Mouse (Mus musculus): ENCODE results near the gene Rad9b. TPM values are rescaled to one million over a fixed set of nuclear protein-coding genes. Genes with fewer than 3 reads are reported as not detected.

Rad9b gene
- polyA plus RNA-seq, 1 experiment from 2014 or later = 15.6 TPM

DNA sequence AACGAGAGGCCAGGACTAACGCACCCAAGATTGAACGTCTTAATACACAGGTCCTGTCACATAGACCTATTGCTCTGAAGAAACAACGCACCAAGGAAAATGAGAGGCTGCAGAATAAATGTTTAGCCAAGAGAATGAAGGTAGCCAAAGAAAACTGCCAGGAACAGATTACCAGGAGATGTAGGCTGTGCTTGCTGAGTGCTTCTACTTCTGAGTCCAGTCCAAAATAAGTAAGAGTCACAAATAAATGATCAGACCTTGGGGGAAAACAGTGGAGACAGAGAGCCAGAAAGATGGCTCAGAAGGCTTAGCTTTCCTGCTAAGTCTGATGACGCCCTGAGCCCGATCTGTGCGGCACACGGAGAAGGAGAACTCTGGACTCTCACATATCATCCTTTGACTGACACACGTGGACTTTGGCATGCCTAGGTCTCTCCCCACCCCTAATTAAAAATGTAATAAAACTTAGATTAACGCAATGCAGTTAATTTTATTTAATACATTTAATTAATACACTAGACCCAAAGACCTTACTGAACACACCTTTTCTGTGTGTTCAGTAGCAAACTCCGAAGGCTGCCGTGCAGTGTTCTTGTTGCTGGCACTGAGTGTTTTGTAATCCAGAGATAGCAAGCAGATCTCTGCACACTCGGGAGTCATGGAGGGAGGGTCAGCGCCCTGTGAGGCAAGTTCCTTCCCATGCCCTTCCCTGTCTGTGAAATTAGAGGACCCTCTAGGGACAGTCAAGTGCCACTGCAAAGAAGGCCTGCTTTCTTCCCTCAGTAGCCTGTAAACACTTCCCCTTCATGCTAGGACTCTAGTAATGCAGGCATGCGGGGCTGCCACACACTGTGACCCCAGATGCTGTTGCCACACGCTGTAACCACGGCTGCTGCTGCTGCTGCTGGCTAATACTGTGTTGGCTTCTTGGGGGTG lies 51.0 kb downstream of the Rad9b start:
- peaks cover 14% of the 10 kb centered on the region for H3K4me1 ChIP-seq
- no peak overlapping the region for H3K4me3 ChIP-seq
- no peak for ATAC-seq (ENCODE audit: low FRiP score)
- WGBS = 78% methylated on average over 17 of the region's 17 CpGs
- H3K9me3 ChIP-seq (replicated peaks) = no peaks in the 10 kb centered on the region
- no peak overlapping the region for H3K4me2 ChIP-seq (replicated peaks)
- H3K36me3 ChIP-seq = peaks cover 2% of the 10 kb centered on the region; the same call in 1 of the 2 replicates
- H3K27ac ChIP-seq = 0 out of 2 replicates have a peak overlapping the region, but pooled peaks have one; percentile 23
- H3K9ac ChIP-seq = no peak overlapping the region
- no peaks in the 10 kb centered on the region for H3K27me3 ChIP-seq

DNA sequence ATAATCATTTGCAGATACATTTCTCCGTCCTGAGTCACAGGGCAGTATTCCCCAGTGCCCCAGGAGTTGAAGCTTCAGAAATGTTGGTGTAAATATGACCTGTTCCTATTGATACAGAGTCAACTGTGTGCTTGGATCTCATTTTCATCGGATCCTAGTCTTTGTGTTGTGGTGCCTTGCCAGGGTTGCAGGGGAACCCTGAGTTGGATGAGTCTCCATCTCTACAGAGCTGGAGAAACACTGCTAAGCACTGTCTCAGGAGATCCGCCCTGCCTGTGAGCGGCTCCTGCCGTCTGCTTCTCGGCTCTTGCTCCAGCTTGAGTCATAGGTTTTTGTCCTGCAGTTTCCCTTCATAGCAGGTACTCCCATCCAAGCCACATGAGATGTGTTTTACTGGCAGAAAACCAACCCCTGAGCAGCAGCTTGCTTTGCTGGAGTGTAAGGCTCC lies 53.9 kb downstream of the Rad9b start:
- 87% methylated on average over 6 of the region's 6 CpGs for WGBS
- H3K4me3 ChIP-seq = no peak overlapping the region
- no peak overlapping the region for H3K4me2 ChIP-seq (replicated peaks)
- no peak overlapping the region for H3K27ac ChIP-seq
- ATAC-seq (ENCODE audit: low FRiP score) = no peak
- peaks cover 18% of the 10 kb centered on the region for H3K4me1 ChIP-seq
- no peaks in the 10 kb centered on the region for H3K36me3 ChIP-seq
- H3K9ac ChIP-seq = no peak overlapping the region
- H3K27me3 ChIP-seq = no peaks in the 10 kb centered on the region
- no peaks in the 10 kb centered on the region for H3K9me3 ChIP-seq (replicated peaks)

- Histone ChIP-seq H3K9ac (no peak overlapping the region), H3K27me3 (no peaks in the 10 kb centered on the region), H3K36me3 (no peaks in the 10 kb centered on the region), H3K4me2 (replicated peaks) (no peak overlapping the region), H3K4me3 (no peak overlapping the region), H3K27ac (no peak overlapping the region), H3K9me3 (replicated peaks) (no peaks in the 10 kb centered on the region), H3K4me1 (peaks cover 27% of the 10 kb centered on the region)
- WGBS = 73% methylated on average over 14 of the region's 14 CpGs
- no peak for ATAC-seq (ENCODE audit: low FRiP score)
Measured at GRCm38 (mm10) chr5:122295113-122295935, 58.7 kb downstream of the Rad9b start.

DNA sequence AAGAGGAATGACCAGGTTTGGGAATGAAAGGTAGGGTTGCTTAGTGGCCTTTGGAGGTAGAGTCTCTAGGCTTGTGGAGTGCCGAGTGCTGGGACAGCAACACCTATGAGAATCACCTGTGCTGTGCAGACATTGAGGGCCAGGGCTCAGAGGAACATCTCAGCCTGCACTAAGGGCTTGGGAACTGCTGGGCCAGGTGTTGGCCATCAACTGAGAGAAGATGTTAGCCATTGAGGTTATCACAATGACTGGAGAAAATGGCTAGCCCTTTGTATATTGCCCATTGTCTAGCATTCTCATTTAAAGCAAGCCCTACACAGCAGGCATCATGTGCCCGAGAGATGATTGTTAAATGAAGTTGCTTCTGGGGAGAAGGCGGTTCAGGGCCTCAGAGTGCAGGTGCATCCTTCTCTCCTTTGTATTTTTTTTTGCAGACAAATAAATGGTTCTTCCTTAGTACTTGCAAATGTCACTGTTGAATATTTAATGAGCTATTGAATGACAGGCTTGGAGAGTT lies 59.8 kb downstream of the Rad9b start:
- 49% methylated on average over 3 of the region's 3 CpGs for WGBS
- Histone ChIP-seq H3K9ac (no peak overlapping the region), H3K4me2 (replicated peaks) (no peak overlapping the region), H3K27me3 (no peaks in the 10 kb centered on the region), H3K27ac (peak overlapping the region; percentile 69), H3K4me3 (no peak overlapping the region), H3K36me3 (no peaks in the 10 kb centered on the region), H3K9me3 (replicated peaks) (no peaks in the 10 kb centered on the region), H3K4me1 (peaks cover 27% of the 10 kb centered on the region)
- ATAC-seq (ENCODE audit: low FRiP score) = no peak

DNA sequence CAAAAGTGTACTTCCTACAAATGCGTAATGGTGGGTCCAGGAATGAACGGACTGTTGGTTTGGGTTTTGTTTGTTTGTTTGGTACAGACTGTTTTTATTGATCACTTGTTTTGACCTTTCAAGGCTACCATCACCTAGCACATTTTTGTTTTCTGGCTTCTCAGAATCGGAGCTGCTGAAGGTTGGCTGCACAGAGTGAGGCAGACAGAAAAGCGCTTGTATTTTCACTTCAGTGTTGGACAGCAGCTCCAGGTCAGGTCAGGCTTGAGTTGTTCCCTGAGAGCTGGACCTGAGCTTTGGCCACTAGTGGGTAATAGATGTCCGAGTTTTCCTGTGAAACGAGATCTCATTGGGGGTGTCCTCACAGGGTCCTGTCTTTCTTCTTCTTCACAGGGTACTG lies 60.9 kb downstream of the Rad9b start:
- peaks cover 27% of the 10 kb centered on the region for H3K4me1 ChIP-seq
- no peak overlapping the region for H3K4me3 ChIP-seq
- 82% methylated on average over 6 of the region's 6 CpGs for WGBS
- H3K4me2 ChIP-seq (replicated peaks) = no peak overlapping the region
- H3K9ac ChIP-seq = no peak overlapping the region
- peaks cover 6% of the 10 kb centered on the region; the same call in 1 of the 2 replicates for H3K36me3 ChIP-seq
- no peak overlapping the region for H3K27ac ChIP-seq
- ATAC-seq (ENCODE audit: low FRiP score) = no peak
- H3K9me3 ChIP-seq (replicated peaks) = no peaks in the 10 kb centered on the region
- H3K27me3 ChIP-seq = no peaks in the 10 kb centered on the region

DNA sequence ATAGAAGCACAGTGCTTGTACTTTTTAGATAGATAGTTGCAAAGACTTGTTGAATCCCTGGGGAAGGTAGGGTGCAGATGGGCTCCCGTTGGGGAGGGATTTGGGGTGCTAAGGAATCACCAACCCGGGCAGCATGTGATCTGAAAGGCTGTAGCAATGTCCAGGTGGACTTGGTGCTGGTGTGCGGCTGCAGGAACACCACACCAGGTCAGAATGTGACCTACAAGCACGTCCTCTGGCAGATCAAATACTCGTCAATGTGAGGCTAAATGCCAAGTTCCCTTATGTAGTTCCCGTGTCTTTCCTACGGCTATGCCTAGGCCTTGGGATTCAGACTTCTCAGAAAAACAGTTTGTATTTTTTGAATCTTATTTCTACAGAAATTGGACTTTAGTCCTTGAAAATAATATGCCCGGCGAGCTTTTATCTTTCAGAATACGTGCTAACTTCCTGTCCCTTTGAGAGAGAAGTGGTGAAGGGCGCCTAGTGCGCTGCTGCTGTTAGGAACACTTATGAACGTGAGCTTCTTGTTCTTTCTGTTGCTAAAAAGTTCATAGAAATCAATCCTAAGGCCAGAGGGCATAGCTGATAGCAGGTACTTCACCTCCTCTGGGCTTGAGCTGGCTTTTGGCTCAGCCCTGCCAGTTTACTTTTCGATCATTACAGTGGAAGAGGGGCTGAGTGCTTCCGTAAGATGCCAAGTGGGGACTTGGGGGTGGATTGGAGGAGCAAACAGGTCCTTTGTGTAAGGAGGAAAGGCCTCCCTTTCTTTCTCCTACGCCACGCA lies 62.3 kb downstream of the Rad9b start:
- no peak overlapping the region for H3K27ac ChIP-seq
- H3K9me3 ChIP-seq (replicated peaks) = no peaks in the 10 kb centered on the region
- no peak overlapping the region for H3K4me3 ChIP-seq
- 76% methylated on average over 17 of the region's 17 CpGs for WGBS
- H3K36me3 ChIP-seq = peaks cover 14% of the 10 kb centered on the region; the same call in 1 of the 2 replicates
- ATAC-seq (ENCODE audit: low FRiP score) = no peak
- no peaks in the 10 kb centered on the region for H3K27me3 ChIP-seq
- no peak overlapping the region for H3K4me2 ChIP-seq (replicated peaks)
- H3K9ac ChIP-seq = no peak overlapping the region
- H3K4me1 ChIP-seq = peaks cover 27% of the 10 kb centered on the region

GRCm38 (mm10) chr5:122291149-122291548 lies 62.9 kb downstream of the Rad9b start:
- WGBS = 49% methylated on average over 6 of the region's 6 CpGs
- Histone ChIP-seq H3K9me3 (replicated peaks) (no peaks in the 10 kb centered on the region), H3K27ac (no peak overlapping the region), H3K4me2 (replicated peaks) (no peak overlapping the region), H3K4me1 (peaks cover 31% of the 10 kb centered on the region), H3K9ac (no peak overlapping the region), H3K4me3 (no peak overlapping the region), H3K36me3 (peaks cover 14% of the 10 kb centered on the region; the same call in 1 of the 2 replicates), H3K27me3 (no peaks in the 10 kb centered on the region)
- no peak for ATAC-seq (ENCODE audit: low FRiP score)

DNA sequence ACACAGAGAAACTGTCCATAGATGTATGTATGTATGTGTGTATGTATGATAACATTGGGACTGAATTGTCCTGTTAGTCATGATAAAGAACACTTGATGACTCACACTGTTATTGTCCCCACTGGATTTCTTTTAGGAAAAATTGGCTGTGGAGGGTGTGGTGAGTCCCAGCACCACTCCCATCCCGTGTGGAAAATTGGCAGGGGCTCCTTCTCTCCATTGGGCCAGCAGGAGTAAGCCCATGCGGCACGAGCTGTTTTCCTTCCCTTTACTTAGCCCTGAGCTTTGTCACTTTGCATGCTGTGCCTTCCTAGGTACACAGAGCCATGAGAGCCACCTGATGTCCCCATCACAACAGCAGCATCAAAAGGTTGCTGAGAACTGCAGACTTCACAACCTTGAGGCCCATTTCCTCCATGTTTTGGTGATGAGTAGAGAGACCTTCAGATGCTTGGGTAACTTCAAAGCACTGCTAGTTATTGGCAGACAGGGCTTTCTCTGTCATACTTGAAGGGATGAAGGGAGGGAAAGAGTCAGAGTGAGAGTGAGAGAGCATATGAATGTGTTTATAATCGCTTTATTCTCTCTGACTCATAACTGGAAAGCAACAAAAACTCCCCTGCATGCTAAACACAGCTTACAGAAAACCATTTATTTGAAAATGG lies 65.8 kb downstream of the Rad9b start:
- 93% methylated on average over 4 of the region's 4 CpGs for WGBS
- H3K9me3 ChIP-seq (replicated peaks) = no peaks in the 10 kb centered on the region
- peaks cover 23% of the 10 kb centered on the region for H3K4me1 ChIP-seq
- no peak overlapping the region for H3K9ac ChIP-seq
- peaks cover 14% of the 10 kb centered on the region; the same call in 1 of the 2 replicates for H3K36me3 ChIP-seq
- no peak for ATAC-seq (ENCODE audit: low FRiP score)
- no peaks in the 10 kb centered on the region for H3K27me3 ChIP-seq
- H3K4me3 ChIP-seq = no peak overlapping the region
- H3K4me2 ChIP-seq (replicated peaks) = no peak overlapping the region
- no peak overlapping the region for H3K27ac ChIP-seq

GRCm38 (mm10) chr5:122287026-122287425 lies 67.0 kb downstream of the Rad9b start:
- H3K4me3 ChIP-seq = no peak overlapping the region
- H3K9me3 ChIP-seq (replicated peaks) = no peaks in the 10 kb centered on the region
- H3K27me3 ChIP-seq = no peaks in the 10 kb centered on the region; the same call in 1 of the 2 replicates
- peaks cover 15% of the 10 kb centered on the region for H3K4me1 ChIP-seq
- H3K4me2 ChIP-seq (replicated peaks) = no peak overlapping the region
- H3K27ac ChIP-seq = no peak overlapping the region
- WGBS = 89% methylated on average over 4 of the region's 4 CpGs
- ATAC-seq (ENCODE audit: low FRiP score) = no peak
- no peak overlapping the region for H3K9ac ChIP-seq
- peaks cover 14% of the 10 kb centered on the region; the same call in 1 of the 2 replicates for H3K36me3 ChIP-seq

GRCm38 (mm10) chr5:122286191-122286590 lies 67.8 kb downstream of the Rad9b start:
- 0 out of 2 replicates have a peak overlapping the region, but pooled peaks have one; percentile 95 for H3K9ac ChIP-seq
- no peak overlapping the region for H3K27ac ChIP-seq
- H3K4me3 ChIP-seq = no peak overlapping the region
- H3K9me3 ChIP-seq (replicated peaks) = no peaks in the 10 kb centered on the region
- H3K4me2 ChIP-seq (replicated peaks) = no peak overlapping the region
- H3K4me1 ChIP-seq = peaks cover 15% of the 10 kb centered on the region
- ATAC-seq (ENCODE audit: low FRiP score) = no peak
- H3K27me3 ChIP-seq = no peaks in the 10 kb centered on the region; the same call in 1 of the 2 replicates
- peaks cover 14% of the 10 kb centered on the region; the same call in 1 of the 2 replicates for H3K36me3 ChIP-seq
- WGBS = 89% methylated on average over 10 of the region's 10 CpGs

DNA sequence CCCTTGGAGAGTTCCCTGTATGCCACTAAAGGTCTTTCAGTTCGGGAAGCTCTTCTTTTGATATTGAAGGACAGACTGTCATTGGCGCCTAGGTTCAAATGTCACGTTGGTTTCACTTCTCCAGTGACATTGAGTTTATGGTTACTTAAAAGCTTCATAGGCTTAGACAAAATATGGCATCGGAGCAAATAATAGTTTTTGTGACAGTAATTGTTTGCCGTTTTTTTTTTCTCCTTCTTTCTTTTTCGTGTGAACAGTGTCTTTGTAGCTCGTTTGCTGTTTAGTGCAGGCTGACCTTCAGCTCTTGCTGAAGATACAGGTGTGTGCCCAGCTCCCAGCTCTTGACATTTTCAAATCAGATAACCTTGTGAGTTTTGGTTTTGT lies 68.3 kb downstream of the Rad9b start:
- Histone ChIP-seq H3K9me3 (replicated peaks) (no peaks in the 10 kb centered on the region), H3K4me1 (peaks cover 18% of the 10 kb centered on the region), H3K27ac (no peak overlapping the region), H3K27me3 (no peaks in the 10 kb centered on the region; the same call in 1 of the 2 replicates), H3K36me3 (peaks cover 14% of the 10 kb centered on the region; the same call in 1 of the 2 replicates), H3K4me2 (replicated peaks) (peak overlapping the region; percentile 98), H3K9ac (peak overlapping the region; percentile 95), H3K4me3 (peak overlapping the region; percentile 99)
- 52% methylated on average over 7 of the region's 7 CpGs for WGBS
- no peak for ATAC-seq (ENCODE audit: low FRiP score)

Measured in hindbrain, embryonic 12.5 days (tissue).